ENCODE assay signal across 7 mouse cellular contexts in the genomic region with DNA sequence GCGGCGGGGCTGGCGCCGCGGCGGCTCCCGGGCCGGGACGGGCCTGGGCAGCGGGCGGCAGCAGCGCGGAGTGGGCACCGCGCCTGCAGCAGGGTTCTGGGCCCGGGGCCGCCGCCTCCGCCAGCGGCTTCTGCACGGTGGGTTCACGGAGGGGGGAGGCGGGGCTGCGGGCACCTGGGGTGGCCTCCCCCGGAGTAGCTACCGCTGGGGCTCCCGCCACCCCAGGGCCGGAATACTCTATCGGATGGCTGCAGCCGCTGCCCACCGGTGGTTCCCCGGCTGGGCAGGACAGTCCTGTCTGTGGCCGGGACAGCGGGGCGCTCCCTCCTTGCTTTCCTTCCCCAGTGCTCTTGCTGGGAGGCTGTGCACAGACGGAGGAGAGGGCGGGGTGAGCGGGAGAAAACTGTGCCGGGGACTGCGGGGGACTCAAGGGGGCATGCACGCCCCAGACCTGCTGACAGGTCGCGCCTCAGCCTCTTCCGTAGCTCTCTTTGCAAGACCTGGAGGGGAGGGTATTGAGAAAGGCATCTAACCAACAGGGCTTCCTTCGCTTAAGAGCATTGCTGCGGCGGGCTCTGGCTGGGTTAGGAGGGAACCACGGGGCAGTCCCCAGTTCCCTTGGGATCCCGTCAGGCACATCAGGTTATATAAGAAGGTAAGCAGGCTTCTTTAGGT. TPM values are rescaled to one million over a fixed set of nuclear protein-coding genes. Genes with fewer than 3 reads are reported as not detected.
DNase-seq lines count a peak whose midpoint lies in the region; ATAC-seq lines count a peak whose summit lies in the region.

No protein-coding gene starts in this region.

- peak overlapping the region; percentile 87 for H3K4me2 ChIP-seq in heart, embryonic 13.5 days
- peak overlapping the region; percentile 94 for H3K4me2 ChIP-seq in midbrain, embryonic 12.5 days (replicated peaks)

- H3K27me3 ChIP-seq in heart, embryonic 13.5 days (replicated peaks), result peaks cover 6% of the 10 kb centered on the region; the same call in 1 of the 2 replicates
- H3K27me3 ChIP-seq in midbrain, embryonic 12.5 days, result peaks cover 44% of the 10 kb centered on the region

- peak overlapping the region; percentile 91 for H3K4me3 ChIP-seq in heart, embryonic 13.5 days
- H3K4me3 ChIP-seq in midbrain, embryonic 12.5 days, result peak overlapping the region; percentile 87

- peak overlapping the region; percentile 90 for H3K27ac ChIP-seq in heart, embryonic 13.5 days (replicated peaks)
- H3K27ac ChIP-seq in midbrain, embryonic 12.5 days (replicated peaks), result peak overlapping the region; percentile 83

- no peaks in the 10 kb centered on the region for H3K9me3 ChIP-seq in heart, embryonic 13.5 days
- no peaks in the 10 kb centered on the region for H3K9me3 ChIP-seq in midbrain, embryonic 12.5 days

- H3K4me1 ChIP-seq in heart, embryonic 13.5 days, result peaks cover 57% of the 10 kb centered on the region
- H3K4me1 ChIP-seq in midbrain, embryonic 12.5 days, result peaks cover 21% of the 10 kb centered on the region

- WGBS in heart, embryonic 13.5 days, result under 1% methylated on average over 47 of the region's 49 CpGs
- WGBS in midbrain, embryonic 12.5 days, result under 1% methylated on average over 43 of the region's 49 CpGs

- ATAC-seq in heart, embryonic 13.5 days (ENCODE audit: extremely low read depth, insufficient number of reproducible peaks, low FRiP score, low TSS enrichment), result peak; percentile 34; the same call in 1 of the 2 replicates
- peak; percentile 64 for ATAC-seq in midbrain, embryonic 12.5 days (ENCODE audit: low FRiP score, low read depth)

- peak overlapping the region; percentile 96 for H3K9ac ChIP-seq in heart, embryonic 13.5 days
- peak overlapping the region; percentile 88 for H3K9ac ChIP-seq in midbrain, embryonic 12.5 days (replicated peaks)

- no peaks in the 10 kb centered on the region for H3K36me3 ChIP-seq in heart, embryonic 13.5 days
- H3K36me3 ChIP-seq in midbrain, embryonic 12.5 days, result no peaks in the 10 kb centered on the region

- DNase-seq in CD8-positive naive resting alpha-beta T cell, adult 2 months (ENCODE audit: low read depth in 2 of 2, low spot score in 2 of 2), result peak; percentile 13 to 27
- peak; percentile 53 for DNase-seq in R1 (ENCODE audit: low read depth, low spot score)
- DNase-seq in embryo, embryonic 10 days (ENCODE audit: low spot score), result peak; percentile 54
- DNase-seq in kidney, postnatal 4 days, result peak; percentile 62 to 73
- peak; percentile 23 to 69 for DNase-seq in spleen, postnatal 4 days (ENCODE audit: low spot score in 2 of 2)

RNA-seq across cellular contexts. Expression of gene Jdp2, which starts 0.8 kb away (rescaled TPM):
- polyA plus RNA-seq in heart, embryonic 13.5 days (2015; fragmentation: Nextera tagmentation; extraction: Ambion mirVana), result 0.20 and 0.47 TPM in 2 replicates
- 0.54 and 0.92 TPM in 2 replicates for polyA plus RNA-seq in midbrain, embryonic 12.5 days (2016; fragmentation: Nextera tagmentation; extraction: Ambion mirVana)

Comparison
In these comparisons a context has a peak if more than half of its experiments do, and no peak if none do; other contexts are left out.
1. Peak in every context shown above with its lines: DNase-seq, ATAC-seq, H3K4me3 ChIP-seq and H3K27ac ChIP-seq.